In genomic region chr4:121039331-121040115, GRCm38 (mm10) we compare ENCODE assay signal across 8 mouse cellular contexts. TPM values are rescaled to one million over a fixed set of nuclear protein-coding genes. Genes with fewer than 3 reads are reported as not detected.
DNase-seq lines count a peak whose midpoint lies in the region; ATAC-seq and TF ChIP-seq lines count a peak whose summit lies in the region.

Gene Col9a2 (plus strand): TSS chr4:121039385.

- peaks cover 2% of the 10 kb centered on the region; the same call in 1 of the 2 replicates for H3K4me1 ChIP-seq in heart, adult 2 months (ENCODE audit: control insufficient read depth, insufficient read depth, low read length)
- peaks cover 39% of the 10 kb centered on the region for H3K4me1 ChIP-seq in forebrain, embryonic 10.5 days
- no peaks in the 10 kb centered on the region for H3K4me1 ChIP-seq in intestine, postnatal 0 days (replicated peaks; ENCODE audit: control insufficient read depth, insufficient read depth, low read length)
- H3K4me1 ChIP-seq in neural tube, embryonic 14.5 days (ENCODE audit: control insufficient read depth, insufficient read depth, low read length): peaks cover 10% of the 10 kb centered on the region; the same call in 1 of the 2 replicates

- intact Hi-C loops in heart, adult 2 months (cut with DNase I): no loop called here
- intact Hi-C loops in heart, postnatal 25 days (cut with DNase I): loop anchor here (2.0 kb wide), 1 partner anchor 53 kb away; no protein-coding TSS in a partner anchor

- no peaks in the 10 kb centered on the region for H3K36me3 ChIP-seq in heart, adult 2 months (ENCODE audit: control insufficient read depth, insufficient read depth, low read length)
- H3K36me3 ChIP-seq in forebrain, embryonic 10.5 days (replicated peaks): no peaks in the 10 kb centered on the region
- H3K36me3 ChIP-seq in intestine, postnatal 0 days (ENCODE audit: control insufficient read depth, insufficient read depth): no peaks in the 10 kb centered on the region
- H3K36me3 ChIP-seq in neural tube, embryonic 14.5 days (ENCODE audit: control insufficient read depth, insufficient read depth, low read length): no peaks in the 10 kb centered on the region

- peak within 1 kb of the TSS; percentile 16; the same call in 1 of the 2 replicates for H3K9ac ChIP-seq in heart, adult 2 months (ENCODE audit: low read depth, low read length)
- no peak within 1 kb of the TSS for H3K9ac ChIP-seq in intestine, postnatal 0 days (ENCODE audit: low read depth, low read length)
- peak within 1 kb of the TSS; percentile 63 for H3K9ac ChIP-seq in neural tube, embryonic 14.5 days (replicated peaks; ENCODE audit: low read depth, low read length)

- DNase-seq in heart, adult 2 months: no peak
- no peak for DNase-seq in heart, postnatal 25 days (ENCODE audit: low spot score)
- peak; percentile 68 for DNase-seq in Muller cell, postnatal 12 days (ENCODE audit: inconsistent ontology term)
- peak; percentile 49 for DNase-seq in forebrain, embryonic 10.5 days (ENCODE audit: extremely low spot score, low spot score)
- DNase-seq in thymus, postnatal 25 days: no peak
- no peak for DNase-seq in layer of hippocampus, postnatal 25 days (ENCODE audit: extremely low spot score in 1 of 2, low spot score in 1 of 2)

- no peak within 1 kb of the TSS for H3K27ac ChIP-seq in heart, adult 2 months
- H3K27ac ChIP-seq in forebrain, embryonic 10.5 days: peak within 1 kb of the TSS; percentile 63
- no peak within 1 kb of the TSS for H3K27ac ChIP-seq in intestine, postnatal 0 days (ENCODE audit: low read depth, low read length)
- peak within 1 kb of the TSS; percentile 34; the same call in 1 of the 2 replicates for H3K27ac ChIP-seq in neural tube, embryonic 14.5 days (ENCODE audit: low read depth, low read length)

- no peak for TF ChIP-seq CTCF in heart, adult 2 months (IDR thresholded peaks at IDR 0.05)
- TF ChIP-seq CTCF in intestine, postnatal 0 days (IDR thresholded peaks at IDR 0.05; ENCODE audit: low read depth): no peak

- TF ChIP-seq EP300 in heart, adult 2 months (IDR thresholded peaks at IDR 0.05; ENCODE audit: insufficient read depth, low read depth, low read length): no peak

- H3K79me2 ChIP-seq in heart, adult 2 months (replicated peaks; ENCODE audit: control insufficient read depth, insufficient read depth, low read length): no peaks in the 10 kb centered on the region

- H3K4me2 ChIP-seq in intestine, postnatal 0 days (replicated peaks; ENCODE audit: low read depth): peak within 1 kb of the TSS; percentile 55
- H3K4me2 ChIP-seq in neural tube, embryonic 14.5 days (ENCODE audit: low read depth, low read length): peak within 1 kb of the TSS; percentile 63

- peak within 1 kb of the TSS; percentile 13 for H3K4me3 ChIP-seq in heart, adult 2 months
- peak within 1 kb of the TSS; percentile 50 for H3K4me3 ChIP-seq in forebrain, embryonic 10.5 days
- H3K4me3 ChIP-seq in intestine, postnatal 0 days (ENCODE audit: low read depth, low read length): peak within 1 kb of the TSS; percentile 29
- H3K4me3 ChIP-seq in neural tube, embryonic 14.5 days (ENCODE audit: low read depth, low read length): peak within 1 kb of the TSS; percentile 38

- H3K9me3 ChIP-seq in forebrain, embryonic 10.5 days: no peaks in the 10 kb centered on the region
- no peaks in the 10 kb centered on the region for H3K9me3 ChIP-seq in intestine, postnatal 0 days (ENCODE audit: control insufficient read depth)
- no peaks in the 10 kb centered on the region for H3K9me3 ChIP-seq in neural tube, embryonic 14.5 days (ENCODE audit: control insufficient read depth, low read length)

- WGBS in heart, adult 2 months: 6% methylated on average over 42 of the region's 46 CpGs
- 3% methylated on average over 46 of the region's 46 CpGs for WGBS in forebrain, embryonic 10.5 days
- 4% methylated on average over 44 of the region's 46 CpGs for WGBS in intestine, postnatal 0 days
- 5% methylated on average over 46 of the region's 46 CpGs for WGBS in neural tube, embryonic 14.5 days

- no peak for ATAC-seq in intestine, postnatal 0 days
- ATAC-seq in neural tube, embryonic 14.5 days (ENCODE audit: low read depth): peak; percentile 52

- peaks cover 4% of the 10 kb centered on the region for H3K27me3 ChIP-seq in heart, adult 2 months (ENCODE audit: control insufficient read depth, insufficient read depth, low read length)
- peaks cover 34% of the 10 kb centered on the region for H3K27me3 ChIP-seq in forebrain, embryonic 10.5 days (ENCODE audit: poor library complexity, severe bottlenecking)
- H3K27me3 ChIP-seq in intestine, postnatal 0 days (replicated peaks; ENCODE audit: control insufficient read depth, insufficient read depth, low read length): peaks cover 21% of the 10 kb centered on the region; the same call in 1 of the 2 replicates
- H3K27me3 ChIP-seq in neural tube, embryonic 14.5 days (ENCODE audit: control insufficient read depth, insufficient read depth, low read length): no peaks in the 10 kb centered on the region; the same call in 1 of the 2 replicates

- no peak for TF ChIP-seq POLR2A in heart, adult 2 months (IDR thresholded peaks at IDR 0.05; ENCODE audit: insufficient read depth, low read depth, low read length)

RNA-seq across cellular contexts. Expression of gene Col9a2, which starts in this region (rescaled TPM):
- total RNA-seq in heart, adult 2 months (2021): not detected
- 0.06 and 0.31 TPM in 2 replicates for polyA plus RNA-seq in heart, adult 2 months (2012; rRNA removed)
- not detected for total RNA-seq in heart, postnatal 25 days (2021)
- polyA plus RNA-seq in forebrain, embryonic 10.5 days (2016; fragmentation: Nextera tagmentation; extraction: Ambion mirVana): 1.4 and 1.5 TPM in 2 replicates
- polyA plus RNA-seq in intestine, postnatal 0 days (2015; fragmentation: Nextera tagmentation; extraction: Ambion mirVana): 3.9 TPM in 2 replicates
- 8.1 and 10.5 TPM in 2 replicates for polyA plus RNA-seq in neural tube, embryonic 14.5 days (2014; fragmentation: Nextera tagmentation; extraction: Ambion mirVana)
- total RNA-seq in layer of hippocampus, postnatal 25 days (2021): 1 to 10 TPM; 3.4 to 3.8 TPM

Comparison
In these comparisons a context has a peak if more than half of its experiments do, and no peak if none do; other contexts are left out.
1. DNase-seq: peak in Muller cell, postnatal 12 days (single experiment) and forebrain, embryonic 10.5 days (single experiment); none in heart, adult 2 months (0 of 2), heart, postnatal 25 days (single experiment), thymus, postnatal 25 days (single experiment) and layer of hippocampus, postnatal 25 days (0 of 2).
2. H3K27ac ChIP-seq: peak in forebrain, embryonic 10.5 days (single experiment) and neural tube, embryonic 14.5 days (single experiment); none in heart, adult 2 months (single experiment) and intestine, postnatal 0 days (single experiment).
3. Peak in every context shown above with its lines, with median percentiles within 50 percentile points of each other: H3K4me3 ChIP-seq.